Mouse (Mus musculus) neural tube, embryonic 15.5 days (tissue): Measurements from ENCODE around the gene Ttll9. TPM values are rescaled to one million over a fixed set of nuclear protein-coding genes. Genes with fewer than 3 reads are reported as not detected.

ENCODE experiments used
- ATAC-seq: fragments of 200-750 bp; cut with Nextera tagmentation; 2 replicates; pipeline ENCODE4 v1.8.0; 2017; ENCODE audit warnings: mild to moderate bottlenecking, moderate TSS enrichment, moderate library complexity; ENCODE audit not compliant: low FRiP score
- H3K27ac ChIP-seq: fragments of 300-500 bp; sonication (generic); replicated peaks from 2 replicates; pipeline ENCODE4 v1.5.1; 2015; ENCODE audit warnings: mild to moderate bottlenecking, inconsistent platforms
- H3K27me3 ChIP-seq: fragments of 300-500 bp; sonication (generic); replicated peaks from 2 replicates; pipeline ENCODE4 v1.6.1; 2015; ENCODE audit warnings: inconsistent platforms
- H3K36me3 ChIP-seq: fragments of 300-500 bp; sonication (generic); 2 replicates; pipeline ENCODE4 v1.6.1; 2015; ENCODE audit warnings: inconsistent platforms
- H3K4me1 ChIP-seq: fragments of 300-500 bp; sonication (generic); 2 replicates; pipeline ENCODE4 v1.6.1; 2015; ENCODE audit warnings: inconsistent platforms
- H3K4me2 ChIP-seq: fragments of 300-500 bp; sonication (generic); 2 replicates; pipeline ENCODE4 v1.6.1; 2015; ENCODE audit warnings: inconsistent platforms, mild to moderate bottlenecking, moderate library complexity
- H3K4me3 ChIP-seq: fragments of 300-500 bp; sonication (generic); replicated peaks from 2 replicates; pipeline ENCODE4 v1.5.1; 2015; ENCODE audit warnings: mild to moderate bottlenecking, inconsistent platforms
- H3K9ac ChIP-seq: fragments of 300-500 bp; sonication (generic); replicated peaks from 2 replicates; pipeline ENCODE4 v1.6.1; 2015; ENCODE audit warnings: mild to moderate bottlenecking, inconsistent platforms
- H3K9me3 ChIP-seq: fragments of 300-500 bp; sonication (generic); replicated peaks from 2 replicates; pipeline ENCODE4 v1.6.1; 2016; ENCODE audit warnings: inconsistent platforms
- WGBS: fragments of 180-500 bp; shearing (Covaris S2); methylation state at CpG from one replicate; pipeline ENCODE4 v1.1.7; 2015; ENCODE audit warnings: mixed read lengths; 5-methylcytosine and 5-hydroxymethylcytosine counted together
- polyA plus RNA-seq: library from polyadenylated mRNA; unstranded; fragments of >200 nt; fragmentation: Nextera tagmentation; extraction: Ambion mirVana; gene quantifications from 2 replicates; pipeline ENCODE4 v1.2.1, GENCODE M21; 2015

The Ttll9 gene
- polyA plus RNA-seq, 1 experiment from 2014 or later = 8.7 TPM

- Histone ChIP-seq H3K4me1 (peaks cover 8% of the 10 kb centered on the region), H3K27me3 (peaks cover 18% of the 10 kb centered on the region), H3K9ac (no peak overlapping the region), H3K9me3 (no peaks in the 10 kb centered on the region), H3K4me3 (no peak overlapping the region), H3K27ac (no peak overlapping the region), H3K4me2 (no peak overlapping the region), H3K36me3 (peaks cover 28% of the 10 kb centered on the region)
- WGBS = 63% methylated on average over 6 of the region's 6 CpGs
- ATAC-seq = no peak
Measured at GRCm38 (mm10) chr2:153055270-153055920, 93.1 kb downstream of the Ttll9 start.

Other genes with a start within 250 kb of the Ttll9 start
- 57.5 and 59.1 TPM in 2 replicates for gene Id1, start 226.2 kb upstream of the Ttll9 start, polyA plus RNA-seq
- gene Cox4i2, start 208.3 kb upstream of the Ttll9 start, polyA plus RNA-seq = 4.8 and 7.6 TPM in 2 replicates
- gene Bcl2l1, start 130.8 kb upstream of the Ttll9 start, polyA plus RNA-seq = 119 and 125 TPM in 2 replicates
- gene Tpx2, start 114.5 kb upstream of the Ttll9 start, polyA plus RNA-seq = 11.1 and 26.9 TPM in 2 replicates
- gene Mylk2, start 51.1 kb upstream of the Ttll9 start, polyA plus RNA-seq = 0.08 and 0.29 TPM in 2 replicates
- 4.0 and 4.3 TPM in 2 replicates for gene Foxs1, start 29.3 kb upstream of the Ttll9 start, polyA plus RNA-seq
- gene Dusp15, start 10.8 kb upstream of the Ttll9 start, polyA plus RNA-seq = 10.5 and 13.5 TPM in 2 replicates
- 240 and 256 TPM in 2 replicates for gene Pdrg1, start 52.9 kb downstream of the Ttll9 start, polyA plus RNA-seq
- gene Xkr7, start 69.4 kb downstream of the Ttll9 start, polyA plus RNA-seq = 1.7 and 2.0 TPM in 2 replicates
- 1.3 and 1.4 TPM in 2 replicates for gene Ccm2l, start 103.5 kb downstream of the Ttll9 start, polyA plus RNA-seq
- gene Hck, start 146.0 kb downstream of the Ttll9 start, polyA plus RNA-seq = 3.2 and 4.0 TPM in 2 replicates
- gene Tm9sf4, start 198.8 kb downstream of the Ttll9 start, polyA plus RNA-seq = 83.0 and 83.7 TPM in 2 replicates